Mouse (Mus musculus) c-Kit-positive CD71-positive TER-119-positive erythroid progenitor cells, embryonic 14.5 days (primary cell): ENCODE measurements around the gene Aass.
"Not testable (repeated sequence)": the region's sequence is repeated elsewhere in the genome, so short reads cannot be mapped to it uniquely, and the experiment has no call there.

ENCODE experiments used
- DNase-seq: peaks from one replicate; pipeline ENCODE4 v3.0.0-alpha.2; 2013; ENCODE audit warnings: low spot score

Gene Aass

GRCm38 (mm10) chr6:23132573-23133181 lies at the start of gene Aass:
Aass (minus strand) TSS chr6:23132986.
- no peak for DNase-seq

DNA sequence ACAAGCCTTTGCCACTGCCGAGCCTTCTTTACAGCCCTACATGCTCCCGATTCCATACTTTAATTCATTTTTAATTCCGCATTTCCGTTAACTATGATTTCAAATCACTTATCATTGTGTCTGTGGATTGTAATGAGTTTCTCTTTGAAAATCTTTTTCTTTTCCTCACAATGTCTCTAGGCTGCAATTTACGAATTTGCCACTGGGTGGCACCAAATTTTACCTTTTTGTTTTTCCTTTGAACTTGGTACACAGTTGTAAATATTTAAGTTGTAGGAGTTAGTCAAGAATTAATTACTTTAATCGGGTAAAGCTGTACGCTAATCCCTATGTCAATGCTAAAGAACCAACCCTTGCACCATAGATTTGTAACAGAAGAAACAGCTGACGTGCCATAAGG lies 47.3 kb upstream of the Aass start:
- DNase-seq, result peak; percentile 3

DNA sequence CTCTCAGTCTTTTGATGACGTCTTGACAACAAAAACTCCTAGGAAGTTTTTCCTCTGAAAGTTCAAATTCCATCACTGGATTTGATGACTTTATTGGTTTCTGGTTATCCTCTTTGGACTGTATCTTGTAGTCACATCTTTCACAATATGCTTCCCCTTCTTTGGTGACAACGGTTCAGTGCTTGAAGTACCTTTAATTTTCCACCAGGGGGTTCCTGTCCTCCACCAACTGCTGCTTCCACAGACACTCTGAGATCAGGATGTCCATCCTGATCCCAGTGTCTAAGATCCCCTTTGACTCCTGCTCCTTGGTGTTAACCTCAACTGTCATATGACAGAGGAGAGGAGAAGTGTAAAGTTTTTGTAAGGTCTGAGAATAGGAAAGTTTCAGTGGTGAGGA lies 31.0 kb upstream of the Aass start:
- DNase-seq, result not testable (repeated sequence)

- not testable (repeated sequence) for DNase-seq
Observed at GRCm38 (mm10) chr6:23156357-23156756, 23.6 kb upstream of the Aass start.

DNA sequence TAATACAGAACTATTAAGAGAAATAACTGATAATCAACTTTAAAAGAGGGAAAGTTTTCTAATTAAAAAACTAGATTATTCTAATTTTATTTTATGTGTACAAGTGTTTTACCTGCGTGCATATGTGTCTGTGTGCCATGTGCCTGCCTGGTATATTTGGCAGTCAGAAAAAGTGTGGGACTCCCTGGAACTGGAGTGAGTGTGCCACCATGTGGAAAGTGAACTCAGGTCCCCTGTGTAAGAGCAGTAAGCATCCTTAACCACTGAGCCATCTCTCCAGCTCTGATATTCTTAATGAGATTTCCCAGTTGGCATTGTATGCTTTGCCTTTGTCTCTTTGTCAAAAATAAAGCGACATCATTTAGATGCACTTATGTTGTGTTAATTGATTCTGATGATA lies 20.3 kb upstream of the Aass start:
- no peak for DNase-seq

DNA sequence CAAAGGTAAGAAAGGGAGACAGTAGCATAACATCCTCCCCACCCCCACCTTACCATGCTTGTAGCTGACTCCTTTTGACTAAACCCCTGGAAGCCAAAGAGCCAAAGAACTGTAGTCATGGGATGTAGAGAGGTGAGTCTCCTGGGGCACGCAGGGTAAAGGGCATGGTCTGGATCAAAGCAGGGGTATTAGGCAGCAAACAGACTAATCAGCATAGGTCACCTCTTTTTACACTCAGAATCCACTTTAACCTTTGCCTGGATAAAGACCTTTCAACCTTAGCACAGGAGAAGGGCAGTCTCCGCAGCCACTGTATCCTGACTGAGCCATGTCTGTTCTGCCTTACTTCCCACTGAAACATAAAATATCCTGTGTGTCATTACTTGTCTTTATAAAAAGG lies 14.4 kb upstream of the Aass start:
- DNase-seq, result no peak

DNA sequence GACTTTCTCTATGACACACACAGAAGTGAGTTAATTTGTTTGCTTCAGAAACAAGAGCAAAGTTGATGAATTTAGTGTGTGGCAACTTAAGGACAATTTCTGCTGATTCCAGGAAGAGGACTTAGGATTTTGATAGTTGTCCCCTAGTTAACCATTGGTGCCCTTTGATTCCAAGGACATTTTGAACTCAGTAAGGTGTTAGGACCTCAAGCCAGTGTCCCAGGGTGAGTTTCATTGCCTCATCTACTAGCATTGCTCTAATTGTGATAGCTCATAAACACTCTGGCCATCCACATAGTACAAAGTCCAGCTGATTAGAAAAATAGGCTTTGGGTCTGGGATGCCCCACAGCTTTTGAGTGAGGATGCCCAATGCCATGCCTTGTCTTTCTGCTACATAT lies 11.2 kb upstream of the Aass start:
- no peak for DNase-seq

- DNase-seq, result no peak
Observed at GRCm38 (mm10) chr6:23131015-23131414, 1.8 kb downstream of the Aass start.

DNA sequence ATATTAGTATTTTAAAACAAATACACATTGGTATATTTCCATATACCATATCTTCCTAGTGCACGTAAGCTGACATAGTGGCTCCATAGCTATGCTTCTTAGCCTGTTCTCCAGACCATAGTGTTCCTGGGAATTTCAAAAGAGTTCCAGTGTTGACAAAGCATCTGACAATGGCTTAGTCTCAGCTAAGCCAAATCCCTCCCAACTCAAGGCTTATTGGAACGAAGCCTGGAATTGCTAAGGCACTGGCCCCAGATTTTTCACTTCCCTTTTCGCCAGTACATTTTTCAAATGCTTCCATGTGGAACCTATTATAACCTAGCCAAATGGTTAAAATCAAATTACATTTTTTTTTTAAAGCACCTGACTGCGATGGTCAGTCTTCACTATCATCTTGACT lies 3.6 kb downstream of the Aass start:
- no peak for DNase-seq

DNA sequence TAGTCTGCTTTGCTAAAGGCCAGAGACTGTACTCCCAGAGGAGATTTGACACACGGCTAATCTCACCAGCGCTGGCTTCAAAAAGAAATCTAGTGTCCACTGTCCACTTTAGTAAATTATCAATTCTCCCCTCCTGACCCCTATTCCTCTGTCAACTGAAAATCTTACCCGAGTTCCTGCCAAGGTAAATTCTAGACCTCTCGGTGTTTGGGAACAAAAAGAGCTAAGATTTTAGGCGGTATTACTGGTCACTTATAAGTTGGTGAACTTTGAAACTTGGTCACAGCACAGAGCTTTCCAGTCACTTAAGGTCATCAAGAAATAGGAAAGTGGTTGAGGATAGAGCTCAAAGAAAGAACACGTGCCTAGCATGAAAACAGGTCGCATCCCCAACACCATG lies 6.1 kb downstream of the Aass start:
- no peak for DNase-seq

- no peak for DNase-seq
Observed at GRCm38 (mm10) chr6:23125831-23126230, 7.0 kb downstream of the Aass start.

- DNase-seq, result no peak
Observed at GRCm38 (mm10) chr6:23124823-23125222, 8.0 kb downstream of the Aass start.

DNA sequence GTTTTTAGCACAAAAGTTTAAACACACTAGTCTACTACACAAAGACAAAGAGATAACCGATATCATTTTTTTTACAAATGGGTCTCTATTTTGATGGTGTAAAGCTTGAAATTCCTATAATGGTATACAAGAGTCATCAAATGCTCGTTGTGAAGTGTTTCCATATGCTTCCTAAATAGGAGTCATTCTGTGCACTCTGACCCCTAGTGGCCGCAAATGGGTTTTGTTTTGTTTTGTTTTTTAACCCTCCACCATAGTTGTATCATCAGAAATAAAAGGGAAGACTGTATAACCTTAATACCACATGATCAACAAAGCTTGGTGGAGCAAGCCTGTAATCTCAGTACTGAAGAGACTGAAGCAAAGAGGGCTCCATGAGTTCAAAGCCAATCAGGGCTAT lies 9.9 kb downstream of the Aass start:
- DNase-seq, result no peak

DNA sequence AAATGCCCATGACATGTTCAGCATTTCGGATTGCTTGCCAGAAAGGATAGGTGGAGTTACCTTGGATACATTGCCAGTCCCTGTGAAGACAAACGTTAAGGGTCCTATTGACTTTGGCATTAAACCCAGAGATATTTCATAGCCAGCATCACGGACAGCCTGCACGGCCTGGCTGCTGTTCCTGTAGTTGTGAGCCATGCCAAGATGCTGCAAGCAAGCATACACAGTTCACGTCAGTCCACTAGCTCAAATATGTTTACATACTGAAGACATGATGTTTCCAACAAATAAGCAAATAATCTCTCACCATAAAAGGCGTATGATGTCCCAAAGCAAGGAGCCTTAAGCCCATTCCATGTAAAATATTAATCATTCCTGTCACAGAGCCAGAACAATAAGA lies 18.0 kb downstream of the Aass start:
- DNase-seq, result no peak

- DNase-seq, result no peak
Observed at GRCm38 (mm10) chr6:23107069-23107468, 25.7 kb downstream of the Aass start.

DNA sequence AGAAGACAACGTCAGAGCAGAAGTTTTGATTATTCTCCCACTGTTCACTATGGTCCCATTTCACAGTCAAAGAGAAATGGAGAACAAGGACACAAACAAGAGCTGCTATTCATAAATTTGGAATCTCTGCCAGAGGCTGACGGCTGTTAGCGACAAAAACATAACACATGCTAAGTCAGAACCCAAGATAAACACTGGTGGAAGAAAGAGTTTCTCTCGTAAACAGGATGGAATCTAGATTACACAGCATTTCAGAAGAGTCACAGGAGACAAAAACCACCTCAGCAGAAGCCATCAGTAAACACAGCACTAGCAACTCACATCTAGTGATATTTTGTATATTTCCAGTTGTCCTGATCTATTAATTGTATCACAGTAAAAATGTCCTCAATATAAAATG lies 26.4 kb downstream of the Aass start:
- DNase-seq, result no peak

GRCm38 (mm10) chr6:23090346-23091055 lies 42.3 kb downstream of the Aass start:
- DNase-seq, result not testable (repeated sequence)

GRCm38 (mm10) chr6:23089292-23089691 lies 43.5 kb downstream of the Aass start:
- DNase-seq, result not testable (repeated sequence)

DNA sequence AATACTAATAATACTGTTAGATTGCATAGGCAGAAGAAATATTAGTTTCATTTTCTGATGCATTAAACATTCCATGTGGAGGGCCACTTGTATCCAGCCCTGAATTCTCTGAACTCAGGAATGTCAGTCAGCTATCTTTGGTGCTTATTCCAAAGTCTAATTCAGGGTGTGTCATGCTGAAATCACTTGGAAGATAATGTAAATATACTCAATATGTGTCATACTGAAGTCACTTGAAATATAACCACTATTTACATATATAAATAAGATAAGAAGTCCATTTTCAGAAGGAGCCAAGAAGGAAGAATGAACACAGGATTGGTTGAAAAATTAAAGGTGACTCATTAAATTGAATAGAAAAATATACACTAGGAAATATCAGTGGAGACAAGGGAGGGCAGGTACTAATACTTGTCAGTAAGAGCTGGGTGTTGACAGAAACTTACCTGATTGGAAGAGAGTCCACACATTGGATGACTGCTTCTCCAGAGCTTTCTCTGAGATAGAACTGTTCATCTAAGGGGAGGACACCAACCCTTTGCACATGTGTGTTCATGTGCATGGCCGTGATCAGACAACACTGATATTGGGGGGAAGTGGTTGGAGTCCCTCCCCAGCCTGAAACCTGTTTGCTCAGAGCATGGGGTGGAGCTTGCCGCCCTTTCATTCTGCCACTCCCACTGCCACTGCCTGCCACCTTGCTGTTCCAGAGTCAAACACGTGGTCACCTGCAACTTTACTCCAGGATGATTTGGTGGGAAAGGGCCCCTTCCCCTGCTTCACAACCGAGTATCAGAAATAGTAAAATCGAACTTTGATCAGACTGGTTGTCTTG lies 48.0 kb downstream of the Aass start:
- DNase-seq, result no peak

DNA sequence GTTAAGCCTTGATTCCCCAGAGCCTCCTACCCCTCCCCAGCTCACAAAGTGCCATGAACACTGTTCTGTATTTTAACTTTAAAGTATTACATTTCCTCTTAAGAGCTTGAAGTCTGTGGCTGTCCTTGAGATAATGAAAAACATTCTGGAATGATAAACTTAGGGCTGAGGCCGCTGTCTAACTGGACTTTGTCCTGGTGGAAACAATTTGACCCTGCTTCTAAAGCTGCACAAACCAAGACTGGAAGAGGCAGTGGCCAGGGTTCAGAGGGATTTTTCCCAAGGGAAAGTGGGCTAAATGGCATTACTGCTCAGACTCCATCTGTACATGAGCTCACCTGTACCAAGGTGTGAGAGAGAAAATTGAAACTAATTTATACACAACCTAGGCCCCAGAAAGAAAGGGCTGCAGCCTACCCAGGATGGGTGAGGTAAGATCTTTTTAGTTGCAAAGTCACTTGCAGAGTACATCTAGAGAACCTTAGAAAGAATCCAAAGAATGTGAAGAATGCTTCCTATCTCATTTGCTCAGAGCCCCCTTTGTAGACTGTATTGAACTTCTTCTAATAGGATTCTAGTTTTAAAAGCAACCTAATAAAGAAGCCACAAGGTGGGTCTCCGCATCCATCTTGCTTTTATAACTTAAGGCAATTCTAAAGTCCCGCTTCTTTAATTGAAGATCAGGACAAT lies 52.6 kb downstream of the Aass start:
- no peak for DNase-seq

GRCm38 (mm10) chr6:23078273-23078672 lies 54.5 kb downstream of the Aass start:
- DNase-seq, result no peak

DNA sequence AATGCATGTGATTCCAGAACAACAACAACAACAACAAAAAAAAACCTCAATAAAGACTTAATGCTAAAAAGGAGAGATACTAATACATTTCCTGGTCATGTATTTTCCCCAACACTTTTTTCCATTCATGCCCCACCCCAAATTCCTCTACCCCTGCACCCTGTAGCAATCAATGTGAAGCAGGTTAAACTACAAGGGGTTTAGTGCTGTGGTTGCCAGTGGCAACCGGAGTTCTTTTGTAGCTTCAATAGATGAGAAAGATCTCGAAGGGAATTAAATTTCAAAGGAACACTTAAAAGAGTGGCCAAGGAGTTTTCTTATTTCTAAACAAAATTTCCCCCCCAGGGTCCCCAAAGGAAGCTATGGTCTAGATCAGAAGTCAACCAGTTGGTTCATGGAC lies 56.7 kb downstream of the Aass start:
- DNase-seq, result no peak

DNA sequence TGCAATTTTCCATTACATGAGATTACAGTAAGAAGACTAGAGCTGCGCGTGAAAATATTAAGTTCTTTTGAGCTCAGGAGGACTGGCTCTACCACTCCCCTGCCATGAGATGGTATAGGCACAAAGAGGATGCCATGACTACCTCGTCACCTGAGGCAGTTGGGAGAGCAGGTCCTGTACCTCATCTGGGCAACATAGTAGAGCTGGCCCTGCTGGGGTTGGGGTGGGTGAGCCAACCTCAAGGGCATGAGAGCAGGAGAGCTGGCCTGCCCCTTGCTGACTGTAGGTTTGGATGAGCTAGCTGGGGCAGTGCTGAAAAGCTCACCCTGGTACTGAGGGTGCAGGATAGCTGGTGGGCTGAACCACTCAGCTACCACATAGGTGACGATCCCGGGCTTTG lies 77.1 kb downstream of the Aass start:
- DNase-seq, result no peak
